Mouse (Mus musculus) forebrain, embryonic 16.5 days (tissue): ENCODE results near the gene Mpnd. TPM values are rescaled to one million over a fixed set of nuclear protein-coding genes. Genes with fewer than 3 reads are reported as not detected.

Experiments
- ATAC-seq: fragments of 200-750 bp; cut with Nextera tagmentation; 2 replicates; pipeline ENCODE4 v1.8.0; 2017; ENCODE audit warnings: mild to moderate bottlenecking, moderate library complexity
- H3K27ac ChIP-seq: fragments of 300-500 bp; sonication (generic); 2 replicates; pipeline ENCODE4 v1.5.1; 2014; ENCODE audit warnings: low read length, control low read depth
- H3K27me3 ChIP-seq: fragments of 300-500 bp; sonication (generic); replicated peaks from 2 replicates; pipeline ENCODE4 v1.6.1; 2014; ENCODE audit warnings: low read length; ENCODE audit not compliant: control insufficient read depth, insufficient read depth
- H3K36me3 ChIP-seq: fragments of 300-500 bp; sonication (generic); 2 replicates; pipeline ENCODE4 v1.6.1; 2014; ENCODE audit not compliant: control insufficient read depth, insufficient read depth
- H3K4me1 ChIP-seq: fragments of 300-500 bp; sonication (generic); replicated peaks from 2 replicates; pipeline ENCODE4 v1.6.1; 2014; ENCODE audit warnings: low read length; ENCODE audit not compliant: control insufficient read depth, insufficient read depth
- H3K4me2 ChIP-seq: fragments of 300-500 bp; sonication (generic); 2 replicates; pipeline ENCODE4 v1.6.1; 2014; ENCODE audit warnings: mild to moderate bottlenecking, low read length, control low read depth
- H3K4me3 ChIP-seq: fragments of 300-500 bp; sonication (generic); replicated peaks from 2 replicates; pipeline ENCODE4 v1.5.1; 2014; ENCODE audit warnings: mild to moderate bottlenecking, low read length, control low read depth
- H3K9ac ChIP-seq: fragments of 300-500 bp; sonication (generic); replicated peaks from 2 replicates; pipeline ENCODE4 v1.6.1; 2014; ENCODE audit warnings: low read depth, low read length, control low read depth
- H3K9me3 ChIP-seq: fragments of 300-500 bp; sonication (generic); 2 replicates; pipeline ENCODE4 v1.6.1; 2016; ENCODE audit warnings: low read length; ENCODE audit not compliant: control insufficient read depth
- WGBS: fragments of 180-500 bp; shearing (Covaris S2); extraction: QIAGEN DNeasy Blood & Tissue Kit; methylation state at CpG from one replicate; pipeline ENCODE4 v1.1.7; 2014; 5-methylcytosine and 5-hydroxymethylcytosine counted together
- polyA plus RNA-seq: library from polyadenylated mRNA; unstranded; fragments of >200 nt; fragmentation: Nextera tagmentation; extraction: Ambion mirVana; gene quantifications from 2 replicates; pipeline ENCODE4 v1.2.1, GENCODE M21; 2015

The Mpnd gene
- polyA plus RNA-seq, 1 experiment from 2014 or later = 157 TPM

DNA sequence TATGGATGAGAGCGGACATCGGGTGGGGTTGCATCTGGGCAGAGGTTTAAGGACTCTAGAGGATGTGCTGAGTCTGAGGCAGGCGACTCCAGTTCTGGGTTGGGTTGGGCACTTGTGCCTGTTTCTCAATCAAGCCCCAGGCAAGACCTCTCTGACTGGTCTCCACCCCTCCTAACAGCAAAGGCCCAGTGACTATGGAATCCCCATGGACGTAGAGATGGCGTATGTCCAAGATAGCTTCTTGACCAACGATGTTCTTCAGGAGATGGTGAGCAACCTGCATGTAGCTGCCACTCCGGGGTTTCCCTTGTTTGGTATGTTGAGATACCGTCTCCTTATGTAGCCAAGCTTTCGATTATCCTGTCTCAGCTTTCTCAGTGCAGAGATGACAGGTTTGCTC is 9.8 kb downstream of the Mpnd start:
- 94% methylated on average over 9 of the region's 9 CpGs for WGBS
- Histone ChIP-seq H3K9ac (no peak overlapping the region), H3K9me3 (no peaks in the 10 kb centered on the region), H3K4me3 (no peak overlapping the region), H3K27ac (no peak overlapping the region), H3K36me3 (peaks cover 29% of the 10 kb centered on the region), H3K4me1 (peaks cover 14% of the 10 kb centered on the region), H3K27me3 (no peaks in the 10 kb centered on the region), H3K4me2 (no peak overlapping the region)
- no peak for ATAC-seq

DNA sequence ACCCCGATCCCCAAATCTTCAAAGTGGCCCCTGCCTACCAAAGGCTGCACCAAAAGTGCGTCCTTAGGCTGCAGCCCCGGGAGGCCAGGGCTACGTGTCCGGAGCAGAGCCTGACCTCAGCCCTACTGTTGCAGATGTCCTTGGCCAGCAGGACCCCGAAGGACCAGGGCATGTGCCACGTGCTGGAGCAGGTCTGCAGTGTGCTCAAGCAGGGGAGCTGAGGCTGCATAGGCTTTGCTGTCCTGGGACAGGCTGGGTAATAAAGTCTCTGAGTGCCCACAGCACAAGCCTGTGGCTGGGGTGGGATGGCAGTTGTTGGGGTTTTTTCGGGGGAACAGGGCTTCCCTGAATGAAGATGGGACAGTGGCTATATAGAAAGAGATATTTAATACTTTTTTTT is 10.9 kb downstream of the Mpnd start:
- Histone ChIP-seq H3K9me3 (no peaks in the 10 kb centered on the region), H3K27ac (no peak overlapping the region)
- ATAC-seq = no peak

GRCm38 (mm10) chr17:56016793-56017785 is 11.6 kb downstream of the Mpnd start:
- Histone ChIP-seq H3K27me3 (no peaks in the 10 kb centered on the region), H3K4me2 (no peak overlapping the region), H3K27ac (no peak overlapping the region), H3K9me3 (no peaks in the 10 kb centered on the region), H3K36me3 (peaks cover 29% of the 10 kb centered on the region), H3K4me1 (no peaks in the 10 kb centered on the region; the same call in 1 of the 2 replicates), H3K4me3 (no peak overlapping the region), H3K9ac (no peak overlapping the region)
- WGBS = 80% methylated on average over 15 of the region's 15 CpGs
- ATAC-seq = no peak

More for the DNA sequence above, 10.9 kb downstream of the Mpnd start:
- H3K4me1 ChIP-seq = peaks cover 4% of the 10 kb centered on the region; the same call in 1 of the 2 replicates
- H3K4me2 ChIP-seq = no peak overlapping the region
- H3K36me3 ChIP-seq = peaks cover 29% of the 10 kb centered on the region
- H3K4me3 ChIP-seq = no peak overlapping the region
- H3K9ac ChIP-seq = no peak overlapping the region
- 86% methylated on average over 8 of the region's 8 CpGs for WGBS
- H3K27me3 ChIP-seq = no peaks in the 10 kb centered on the region

DNA sequence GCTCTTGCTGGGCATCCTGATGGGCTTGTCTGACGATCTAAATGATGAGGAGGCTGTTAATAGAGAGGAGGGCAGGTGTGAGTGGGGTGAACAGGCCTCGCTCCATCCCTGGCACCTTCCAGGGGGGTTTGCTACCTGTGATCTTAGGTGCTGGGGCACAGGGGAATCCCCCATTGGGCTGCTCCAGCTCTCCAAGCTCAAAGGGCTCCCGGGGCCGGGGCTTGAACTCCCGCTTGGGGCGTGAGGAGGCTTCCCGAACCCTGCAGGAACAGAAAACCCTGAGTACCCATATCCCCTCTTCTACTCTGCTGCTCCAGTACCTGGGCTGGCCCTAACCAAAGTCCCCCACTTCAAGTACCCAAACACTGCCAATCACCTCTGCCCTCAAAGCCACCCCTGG is 12.3 kb downstream of the Mpnd start:
- H3K4me2 ChIP-seq = no peak overlapping the region
- ATAC-seq = no peak
- no peaks in the 10 kb centered on the region for H3K27me3 ChIP-seq
- H3K4me1 ChIP-seq = no peaks in the 10 kb centered on the region
- H3K9ac ChIP-seq = no peak overlapping the region
- H3K9me3 ChIP-seq = no peaks in the 10 kb centered on the region
- H3K27ac ChIP-seq = no peak overlapping the region
- WGBS = 90% methylated on average over 7 of the region's 7 CpGs
- peaks cover 29% of the 10 kb centered on the region for H3K36me3 ChIP-seq
- H3K4me3 ChIP-seq = no peak overlapping the region

- no peak overlapping the region for H3K9ac ChIP-seq
- peak; percentile 32 for ATAC-seq
- H3K9me3 ChIP-seq = no peaks in the 10 kb centered on the region
- H3K27me3 ChIP-seq = no peaks in the 10 kb centered on the region
- 70% methylated on average over 20 of the region's 20 CpGs for WGBS
- peaks cover 26% of the 10 kb centered on the region for H3K36me3 ChIP-seq
- no peak overlapping the region for H3K4me3 ChIP-seq
- no peaks in the 10 kb centered on the region for H3K4me1 ChIP-seq
- H3K4me2 ChIP-seq = no peak overlapping the region
- no peak overlapping the region for H3K27ac ChIP-seq
Measured at GRCm38 (mm10) chr17:56018347-56019131, 13.0 kb downstream of the Mpnd start.

- Histone ChIP-seq H3K4me2 (no peak overlapping the region), H3K9me3 (no peaks in the 10 kb centered on the region), H3K36me3 (peaks cover 24% of the 10 kb centered on the region), H3K9ac (no peak overlapping the region), H3K27me3 (no peaks in the 10 kb centered on the region), H3K4me1 (no peaks in the 10 kb centered on the region), H3K4me3 (no peak overlapping the region), H3K27ac (no peak overlapping the region)
- 95% methylated on average over 6 of the region's 6 CpGs for WGBS
- ATAC-seq = peak; percentile 1; the same call in 1 of the 2 replicates
Measured at GRCm38 (mm10) chr17:56020400-56021084, 15.0 kb downstream of the Mpnd start.

- no peaks in the 10 kb centered on the region for H3K27me3 ChIP-seq
- no peak for ATAC-seq
- no peaks in the 10 kb centered on the region for H3K9me3 ChIP-seq
- H3K4me1 ChIP-seq = no peaks in the 10 kb centered on the region
- H3K36me3 ChIP-seq = peaks cover 17% of the 10 kb centered on the region
- H3K4me2 ChIP-seq = no peak overlapping the region
- 90% methylated on average over 4 of the region's 4 CpGs for WGBS
- H3K27ac ChIP-seq = 0 out of 2 replicates have a peak overlapping the region, but pooled peaks have one; percentile 12
- H3K9ac ChIP-seq = no peak overlapping the region
- H3K4me3 ChIP-seq = no peak overlapping the region
Measured at GRCm38 (mm10) chr17:56021161-56021910, 15.8 kb downstream of the Mpnd start.

GRCm38 (mm10) chr17:56022131-56022988 is 16.8 kb downstream of the Mpnd start:
- Histone ChIP-seq H3K4me3 (no peak overlapping the region), H3K4me1 (no peaks in the 10 kb centered on the region), H3K36me3 (peaks cover 10% of the 10 kb centered on the region), H3K4me2 (no peak overlapping the region), H3K27me3 (no peaks in the 10 kb centered on the region), H3K9ac (no peak overlapping the region), H3K9me3 (no peaks in the 10 kb centered on the region), H3K27ac (no peak overlapping the region)
- WGBS = 61% methylated on average over 2 of the region's 2 CpGs
- no peak for ATAC-seq
